Mouse (Mus musculus): ENCODE data around the gene Tmem178b.

The Tmem178b gene

GRCm38 (mm10) chr6:39872901-39873591, at the start of gene Tmem178b:
TSS of gene Tmem178b (plus strand) at chr6:39873271.
- no peak for DNase-seq (ENCODE audit: low read depth, low spot score)

GRCm38 (mm10) chr6:39828736-39829135, 44.3 kb upstream of the Tmem178b start:
- DNase-seq (ENCODE audit: low read depth, low spot score): no peak

GRCm38 (mm10) chr6:39843698-39844342, 29.3 kb upstream of the Tmem178b start:
- no peak for DNase-seq (ENCODE audit: low read depth, low spot score)

GRCm38 (mm10) chr6:39847538-39847937, 25.5 kb upstream of the Tmem178b start:
- DNase-seq (ENCODE audit: low read depth, low spot score): no peak

GRCm38 (mm10) chr6:39848766-39849165, 24.3 kb upstream of the Tmem178b start:
- DNase-seq (ENCODE audit: low read depth, low spot score): no peak

- DNase-seq (ENCODE audit: low read depth, low spot score): no peak
These were observed 23.4 kb upstream of the Tmem178b start for GRCm38 (mm10) chr6:39849667-39850066.

GRCm38 (mm10) chr6:39870271-39871135, 2.6 kb upstream of the Tmem178b start:
- DNase-seq (ENCODE audit: low read depth, low spot score): peak; percentile 81

- DNase-seq (ENCODE audit: low read depth, low spot score): peak; percentile 82
These were observed 1.4 kb upstream of the Tmem178b start for GRCm38 (mm10) chr6:39871381-39872305.

- no peak for DNase-seq (ENCODE audit: low read depth, low spot score)
These were observed 668 bp upstream of the Tmem178b start for GRCm38 (mm10) chr6:39872306-39872900.

- no peak for DNase-seq (ENCODE audit: low read depth, low spot score)
These were observed 2.1 kb downstream of the Tmem178b start for GRCm38 (mm10) chr6:39875186-39875585.

GRCm38 (mm10) chr6:39876444-39876843, 3.4 kb downstream of the Tmem178b start:
- no peak for DNase-seq (ENCODE audit: low read depth, low spot score)

GRCm38 (mm10) chr6:39890811-39891210, 17.7 kb downstream of the Tmem178b start:
- DNase-seq (ENCODE audit: low read depth, low spot score): no peak

GRCm38 (mm10) chr6:39896500-39896899, 23.4 kb downstream of the Tmem178b start:
- DNase-seq (ENCODE audit: low read depth, low spot score): no peak

- no peak for DNase-seq (ENCODE audit: low read depth, low spot score)
These were observed 26.2 kb downstream of the Tmem178b start for GRCm38 (mm10) chr6:39899231-39899630.

- DNase-seq (ENCODE audit: low read depth, low spot score): no peak
These were observed 30.2 kb downstream of the Tmem178b start for GRCm38 (mm10) chr6:39903220-39903773.

GRCm38 (mm10) chr6:39903845-39904244, 30.8 kb downstream of the Tmem178b start:
- DNase-seq (ENCODE audit: low read depth, low spot score): peak; percentile 58

GRCm38 (mm10) chr6:39914956-39915355, 41.9 kb downstream of the Tmem178b start:
- no peak for DNase-seq (ENCODE audit: low read depth, low spot score)

- DNase-seq (ENCODE audit: low read depth, low spot score): no peak
These were observed 42.7 kb downstream of the Tmem178b start for GRCm38 (mm10) chr6:39915636-39916281.

GRCm38 (mm10) chr6:39916514-39916913, 43.4 kb downstream of the Tmem178b start:
- no peak for DNase-seq (ENCODE audit: low read depth, low spot score)

GRCm38 (mm10) chr6:39917242-39917641, 44.2 kb downstream of the Tmem178b start:
- DNase-seq (ENCODE audit: low read depth, low spot score): no peak

Measured in brain, embryonic 18.5 days (tissue).